Mouse (Mus musculus): ENCODE data around the gene Rapsn.

The Rapsn gene

GRCm38 (mm10) chr2:91080784-91081513, 45.5 kb downstream of the Rapsn start:
- DNase-seq (ENCODE audit: low spot score): no peak

- DNase-seq (ENCODE audit: low spot score): no peak
Measured at GRCm38 (mm10) chr2:91081775-91082695, 46.6 kb downstream of the Rapsn start, which contains the start of gene Spi1. Gene Spi1, plus strand, starts transcription at chr2:91082390.

GRCm38 (mm10) chr2:91082844-91083243, 47.4 kb downstream of the Rapsn start:
- DNase-seq (ENCODE audit: low spot score): no peak

- no peak for DNase-seq (ENCODE audit: low spot score)
Measured at GRCm38 (mm10) chr2:91083366-91083940, 48.0 kb downstream of the Rapsn start.

GRCm38 (mm10) chr2:91084179-91084820, 48.9 kb downstream of the Rapsn start:
- DNase-seq (ENCODE audit: low spot score): no peak

GRCm38 (mm10) chr2:91085494-91086391, 50.3 kb downstream of the Rapsn start:
- no peak for DNase-seq (ENCODE audit: low spot score)

- no peak for DNase-seq (ENCODE audit: low spot score)
Measured at GRCm38 (mm10) chr2:91086392-91087237, 51.2 kb downstream of the Rapsn start.

GRCm38 (mm10) chr2:91087453-91087852, 52.0 kb downstream of the Rapsn start:
- no peak for DNase-seq (ENCODE audit: low spot score)

GRCm38 (mm10) chr2:91088987-91089386, 53.6 kb downstream of the Rapsn start:
- no peak for DNase-seq (ENCODE audit: low spot score)

- DNase-seq (ENCODE audit: low spot score): no peak
Measured at GRCm38 (mm10) chr2:91090208-91090607, 54.8 kb downstream of the Rapsn start.

GRCm38 (mm10) chr2:91090827-91091226, 55.4 kb downstream of the Rapsn start:
- no peak for DNase-seq (ENCODE audit: low spot score)

Measured in ovary, postnatal 10 days (tissue).